Mouse (Mus musculus) liver, embryonic 14.5 days (tissue): ENCODE measurements at regions not wholly inside any gene's neighbourhood (a gene's known extent, or its start where the extent isn't known, plus 50 kb on each side); places are given as distances from the start of the nearest gene placed in this dataset.
A peak's percentile ranks its signal among the peaks of the same experiment; 100 is the strongest.

Experiments used
- ATAC-seq: fragments of 200-750 bp; cut with Nextera tagmentation; 2 replicates; pipeline ENCODE4 v1.8.0; 2017; ENCODE audit warnings: moderate number of reproducible peaks, mild to moderate bottlenecking, moderate library complexity; ENCODE audit not compliant: insufficient read depth
- DNase-seq, 3 experiments: peaks; one replicate each; pipeline ENCODE4 v3.0.0-alpha.2; 2012 to 2013; ENCODE audit warnings: low read depth in 3 of 3, low spot score in 3 of 3
- H3K27ac ChIP-seq: fragments of 300-500 bp; sonication (generic); 2 replicates; pipeline ENCODE4 v1.5.1; 2014; ENCODE audit warnings: moderate library complexity, mild to moderate bottlenecking, control low read depth, inconsistent platforms
- H3K27me3 ChIP-seq: fragments of 300-500 bp; sonication (generic); 2 replicates; pipeline ENCODE4 v1.6.1; 2014; ENCODE audit warnings: mild to moderate bottlenecking, low read length, moderate library complexity; ENCODE audit not compliant: control insufficient read depth, insufficient read depth
- H3K36me3 ChIP-seq: fragments of 300-500 bp; sonication (generic); replicated peaks from 2 replicates; pipeline ENCODE4 v1.6.1; 2014; ENCODE audit warnings: low read depth; ENCODE audit not compliant: control insufficient read depth, insufficient read depth
- H3K4me1 ChIP-seq, 2 experiments: fragments of 200-500 bp in 1 of 2; fragments of 300-500 bp in 1 of 2; sonication (generic) in 1 of 2; replicated peaks; 2 replicates each; pipeline ENCODE4 v1.6.1; 2012 to 2014; ENCODE audit warnings: antibody characterized with exemption in 1 of 2, inconsistent platforms in 1 of 2, low read length in 1 of 2; ENCODE audit not compliant: control insufficient read depth in 2 of 2, insufficient read depth in 2 of 2
- H3K4me2 ChIP-seq: fragments of 300-500 bp; sonication (generic); 2 replicates; pipeline ENCODE4 v1.6.1; 2014; ENCODE audit warnings: low read depth, mild to moderate bottlenecking, control low read depth, moderate library complexity
- H3K4me3 ChIP-seq, 2 experiments: fragments of 200-500 bp in 1 of 2; fragments of 300-500 bp in 1 of 2; sonication (generic) in 1 of 2; 2 replicates each; pipeline ENCODE4 v1.5.1; 2012 to 2014; ENCODE audit warnings: low read depth in 2 of 2, low read length in 2 of 2, mild to moderate bottlenecking in 2 of 2, control low read depth in 1 of 2, inconsistent platforms in 1 of 2, moderate library complexity in 1 of 2; ENCODE audit not compliant: insufficient read depth in 1 of 2
- H3K9ac ChIP-seq: fragments of 300-500 bp; sonication (generic); replicated peaks from 2 replicates; pipeline ENCODE4 v1.6.1; 2014; ENCODE audit warnings: mild to moderate bottlenecking, control low read depth, moderate library complexity
- H3K9me3 ChIP-seq: fragments of 300-500 bp; sonication (generic); 2 replicates; pipeline ENCODE4 v1.6.1; 2016; ENCODE audit warnings: low read length, mixed read lengths; ENCODE audit not compliant: control insufficient read depth
- CTCF ChIP-seq: IDR thresholded peaks from 2 replicates; pipeline ENCODE4 v1.5.1; 2016; ENCODE audit warnings: antibody characterized with exemption, low read depth, control low read depth
- EP300 ChIP-seq: IDR thresholded peaks from 2 replicates; pipeline ENCODE4 v1.6.1; 2016; ENCODE audit warnings: antibody characterized with exemption, low read depth
- WGBS: fragments of 180-500 bp; shearing (Covaris S2); extraction: QIAGEN DNeasy Blood & Tissue Kit; methylation state at CpG from one replicate; pipeline ENCODE4 v1.1.7; 2014; ENCODE audit not compliant: insufficient replicate concordance; 5-methylcytosine and 5-hydroxymethylcytosine counted together

DNA sequence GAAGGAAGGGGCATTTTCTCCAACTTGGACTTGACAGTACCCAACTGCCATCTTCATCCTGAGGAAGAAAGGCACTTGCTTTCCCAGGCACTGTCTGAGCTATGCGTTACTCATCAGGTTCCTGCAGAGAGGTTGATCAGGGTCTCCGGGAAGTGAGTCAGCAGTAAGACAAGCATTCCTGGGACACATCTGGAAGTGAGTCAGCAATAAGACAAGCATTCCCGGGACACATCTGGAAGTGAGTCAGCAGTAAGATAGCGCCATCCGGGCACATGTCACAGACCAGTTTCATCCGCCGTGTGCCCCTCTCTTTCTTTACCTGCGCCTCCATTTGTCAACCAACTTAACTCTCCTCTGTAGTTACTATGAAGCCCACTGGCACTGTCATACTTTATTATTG, 143.5 kb downstream of the Ttc8 start:
- WGBS, result 60% methylated on average over 8 of the region's 8 CpGs
- Histone ChIP-seq H3K4me1 (no peaks in the 10 kb centered on the region), H3K4me2 (no peak overlapping the region), H3K9me3 (no peaks in the 10 kb centered on the region), H3K27ac (no peak overlapping the region), H3K4me3 (no peak overlapping the region), H3K36me3 (no peaks in the 10 kb centered on the region), H3K9ac (no peak overlapping the region), H3K27me3 (no peaks in the 10 kb centered on the region)
- no peak for TF ChIP-seq CTCF
- no peak for TF ChIP-seq EP300
- DNase-seq (no peak), ATAC-seq (no peak)

DNA sequence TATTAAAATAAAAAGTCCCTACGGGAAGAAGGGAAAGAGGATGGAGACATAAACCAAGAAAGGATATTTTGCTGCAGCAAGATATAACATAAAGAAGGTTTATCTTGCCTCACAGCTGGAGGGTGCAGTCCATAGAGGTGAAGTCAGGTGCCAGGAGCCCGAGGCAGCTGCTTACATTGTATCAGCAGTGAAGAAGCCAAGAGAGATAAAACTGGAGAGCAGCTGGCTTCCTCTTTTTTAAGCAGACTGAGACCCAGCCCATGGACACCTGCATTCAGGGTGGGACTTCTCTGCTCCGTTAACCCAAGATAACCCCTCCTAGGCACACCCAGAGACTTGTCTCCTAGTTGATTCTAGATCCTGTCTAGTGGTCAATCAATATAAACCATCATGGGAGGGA, 147.6 kb downstream of the Ttc8 start:
- no peak overlapping the region for H3K9ac ChIP-seq
- DNase-seq (no peak), ATAC-seq (0 out of 2 replicates have a peak, but pooled peaks have one; percentile 35)
- no peak overlapping the region for H3K27ac ChIP-seq
- 10% methylated on average over 3 of the region's 3 CpGs for WGBS
- H3K4me2 ChIP-seq, result no peak overlapping the region
- TF ChIP-seq CTCF (no peak), EP300 (no peak)
- H3K36me3 ChIP-seq, result no peaks in the 10 kb centered on the region
- no peaks in the 10 kb centered on the region for H3K27me3 ChIP-seq
- H3K4me1 ChIP-seq, result no peaks in the 10 kb centered on the region
- H3K4me3 ChIP-seq, result no peak overlapping the region
- H3K9me3 ChIP-seq, result no peaks in the 10 kb centered on the region

- 58% methylated on average over 5 of the region's 5 CpGs for WGBS
- Histone ChIP-seq H3K36me3 (no peaks in the 10 kb centered on the region), H3K9ac (no peak overlapping the region), H3K9me3 (no peaks in the 10 kb centered on the region), H3K4me2 (no peak overlapping the region), H3K4me3 (no peak overlapping the region), H3K4me1 (no peaks in the 10 kb centered on the region), H3K27ac (no peak overlapping the region), H3K27me3 (no peaks in the 10 kb centered on the region)
- DNase-seq (no peak), ATAC-seq (no peak)
- no peak for TF ChIP-seq EP300
- TF ChIP-seq CTCF, result no peak
Measured at GRCm38 (mm10) chr12:99073766-99074165, 153.4 kb downstream of the Ttc8 start.

- Histone ChIP-seq H3K4me2 (no peak overlapping the region), H3K27ac (no peak overlapping the region), H3K27me3 (no peaks in the 10 kb centered on the region), H3K4me3 (no peak overlapping the region), H3K36me3 (no peaks in the 10 kb centered on the region), H3K9me3 (no peaks in the 10 kb centered on the region), H3K4me1 (no peaks in the 10 kb centered on the region), H3K9ac (no peak overlapping the region)
- 38% methylated on average over 3 of the region's 3 CpGs for WGBS
- no peak for DNase-seq
- ATAC-seq, result no peak
- TF ChIP-seq CTCF (no peak), EP300 (no peak)
Measured at GRCm38 (mm10) chr12:99077366-99077765, 157.0 kb downstream of the Ttc8 start.

DNA sequence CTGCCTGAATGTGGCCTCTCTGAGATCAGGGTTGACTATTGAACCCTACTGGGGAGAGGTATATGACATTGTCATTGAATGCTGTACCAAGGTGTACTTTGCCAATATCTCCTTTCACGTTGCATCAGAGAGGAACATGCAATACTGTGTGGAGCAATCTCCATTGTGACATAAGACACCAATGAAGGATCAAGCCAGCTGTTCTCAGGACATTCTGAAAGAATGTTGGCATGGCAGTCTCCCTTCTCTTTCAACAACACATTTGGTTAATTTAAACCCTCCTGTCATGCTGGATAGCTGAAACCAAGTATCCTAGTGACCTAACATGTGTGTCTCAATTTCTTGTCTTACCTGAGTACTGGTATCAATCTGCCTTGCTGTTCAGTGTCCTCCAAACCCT, 159.5 kb downstream of the Ttc8 start:
- TF ChIP-seq EP300, result no peak
- no peak for TF ChIP-seq CTCF
- no peak overlapping the region for H3K4me3 ChIP-seq
- H3K9me3 ChIP-seq, result no peaks in the 10 kb centered on the region
- no peaks in the 10 kb centered on the region for H3K36me3 ChIP-seq
- no peak overlapping the region for H3K27ac ChIP-seq
- H3K4me1 ChIP-seq, result no peaks in the 10 kb centered on the region
- H3K9ac ChIP-seq, result no peak overlapping the region
- no peak for ATAC-seq
- no peak overlapping the region for H3K4me2 ChIP-seq
- DNase-seq, result no peak
- WGBS, result 52% methylated on average over 1 of the region's 1 CpGs
- peaks cover 5% of the 10 kb centered on the region for H3K27me3 ChIP-seq
